Mouse (Mus musculus) CH12.LX (cell line): ENCODE data around the gene Zfyve27.

ENCODE experiments used
- CTCF ChIP-seq, 2 experiments: IDR thresholded peaks in 1 of 2; conservative IDR thresholded peaks in 1 of 2; 2 replicates each; pipeline ENCODE4 v1.5.1; 2011 to 2012; ENCODE audit warnings: low read depth in 2 of 2, low read length in 2 of 2, improper control_type of control experiment in 1 of 2, inconsistent platforms in 1 of 2, mild to moderate bottlenecking in 1 of 2, moderate library complexity in 1 of 2
- EP300 ChIP-seq: IDR thresholded peaks from 2 replicates; pipeline ENCODE4 v1.6.1; 2011; ENCODE audit warnings: low read length, improper control_type of control experiment
- MAFK ChIP-seq: IDR thresholded peaks from 2 replicates; pipeline ENCODE4 v1.6.1; 2011; ENCODE audit warnings: low read length, improper control_type of control experiment; ENCODE audit not compliant: insufficient replicate concordance
- MXI1 ChIP-seq: IDR thresholded peaks from 2 replicates; pipeline ENCODE4 v1.6.1; 2011; ENCODE audit warnings: mild to moderate bottlenecking, low read depth, low read length, improper control_type of control experiment
- MYC ChIP-seq: IDR thresholded peaks from 2 replicates; pipeline ENCODE4 v1.6.1; 2011; ENCODE audit warnings: low read depth, mild to moderate bottlenecking, improper control_type of control experiment, low read length
- NELFE ChIP-seq: IDR thresholded peaks from 2 replicates; pipeline ENCODE4 v1.6.1; 2011; ENCODE audit warnings: low read depth, low read length, improper control_type of control experiment
- POLR2A ChIP-seq: IDR thresholded peaks from 2 replicates; pipeline ENCODE4 v1.6.1; 2011; ENCODE audit warnings: low read depth, mild to moderate bottlenecking, improper control_type of control experiment, low read length
- POLR2AphosphoS2 ChIP-seq: IDR thresholded peaks from 2 replicates; pipeline ENCODE4 v1.6.1; 2011; ENCODE audit warnings: low read depth, low read length, improper control_type of control experiment
- TBP ChIP-seq: conservative IDR thresholded peaks from 2 replicates; pipeline ENCODE4 v1.6.1; 2011; ENCODE audit warnings: low read depth, low read length, improper control_type of control experiment
- USF1 ChIP-seq: IDR thresholded peaks from 2 replicates; pipeline ENCODE4 v1.6.1; 2014; ENCODE audit warnings: low read depth, mild to moderate bottlenecking, inconsistent platforms, low read length, improper control_type of control experiment
- ZNF384 ChIP-seq: IDR thresholded peaks from 2 replicates; pipeline ENCODE4 v1.6.1; 2012; ENCODE audit warnings: low read depth, low read length, improper control_type of control experiment, inconsistent platforms

GRCm38 (mm10) chr19:42147769-42148568 is 15.8 kb upstream of the Zfyve27 start:
- TF ChIP-seq NELFE (no peak), CTCF (conservative IDR thresholded peaks at IDR 0.05 in 1 of 2, IDR thresholded peaks at IDR 0.05 in 1 of 2; ENCODE audit: low read depth in 2 of 2, low read length in 2 of 2) (no peak), MAFK (no peak), POLR2AphosphoS2 (no peak), MYC (no peak), EP300 (no peak), TBP (no peak), USF1 (no peak), POLR2A (no peak), ZNF384 (no peak), MXI1 (no peak)
